Mouse (Mus musculus) lung, embryonic 16.5 days (tissue): ENCODE measurements around the gene Tbc1d15. TPM values are rescaled to one million over a fixed set of nuclear protein-coding genes. Genes with fewer than 3 reads are reported as not detected.

Experiments used
- ATAC-seq: fragments of 200-750 bp; cut with Nextera tagmentation; 2 replicates; pipeline ENCODE4 v1.8.0; 2017; ENCODE audit warnings: low read depth, mild to moderate bottlenecking, moderate library complexity
- H3K27ac ChIP-seq: fragments of 300-500 bp; sonication (generic); 2 replicates; pipeline ENCODE4 v1.5.1; 2014; ENCODE audit warnings: mild to moderate bottlenecking, control low read depth, low read length
- H3K27me3 ChIP-seq: fragments of 300-500 bp; sonication (generic); 2 replicates; pipeline ENCODE4 v1.6.1; 2014; ENCODE audit warnings: low read depth, low read length, mixed read lengths; ENCODE audit not compliant: control insufficient read depth, insufficient read depth
- H3K36me3 ChIP-seq: fragments of 300-500 bp; sonication (generic); 2 replicates; pipeline ENCODE4 v1.6.1; 2014; ENCODE audit warnings: low read length; ENCODE audit not compliant: control insufficient read depth, insufficient read depth
- H3K4me1 ChIP-seq: fragments of 300-500 bp; sonication (generic); replicated peaks from 2 replicates; pipeline ENCODE4 v1.6.1; 2014; ENCODE audit warnings: low read length, mixed read lengths; ENCODE audit not compliant: control insufficient read depth, insufficient read depth
- H3K4me2 ChIP-seq: fragments of 300-500 bp; sonication (generic); 2 replicates; pipeline ENCODE4 v1.6.1; 2014; ENCODE audit warnings: low read depth, low read length, control low read depth
- H3K4me3 ChIP-seq: fragments of 300-500 bp; sonication (generic); 2 replicates; pipeline ENCODE4 v1.5.1; 2014; ENCODE audit warnings: mild to moderate bottlenecking, low read length, control low read depth
- H3K9ac ChIP-seq: fragments of 300-500 bp; sonication (generic); 2 replicates; pipeline ENCODE4 v1.6.1; 2014; ENCODE audit warnings: low read length, control low read depth
- H3K9me3 ChIP-seq: fragments of 300-500 bp; sonication (generic); 2 replicates; pipeline ENCODE4 v1.6.1; 2016; ENCODE audit warnings: low read length; ENCODE audit not compliant: control insufficient read depth
- WGBS: fragments of 180-500 bp; shearing (Covaris S2); extraction: QIAGEN DNeasy Blood & Tissue Kit; methylation state at CpG from one replicate; pipeline ENCODE4 v1.1.7; 2014; 5-methylcytosine and 5-hydroxymethylcytosine counted together
- polyA plus RNA-seq: library from polyadenylated mRNA; unstranded; fragments of >200 nt; fragmentation: Nextera tagmentation; extraction: Ambion mirVana; gene quantifications from 2 replicates; pipeline ENCODE4 v1.2.1, GENCODE M21; 2015

Gene Tbc1d15
- polyA plus RNA-seq, 1 experiment from 2014 or later = 61.9 TPM

DNA sequence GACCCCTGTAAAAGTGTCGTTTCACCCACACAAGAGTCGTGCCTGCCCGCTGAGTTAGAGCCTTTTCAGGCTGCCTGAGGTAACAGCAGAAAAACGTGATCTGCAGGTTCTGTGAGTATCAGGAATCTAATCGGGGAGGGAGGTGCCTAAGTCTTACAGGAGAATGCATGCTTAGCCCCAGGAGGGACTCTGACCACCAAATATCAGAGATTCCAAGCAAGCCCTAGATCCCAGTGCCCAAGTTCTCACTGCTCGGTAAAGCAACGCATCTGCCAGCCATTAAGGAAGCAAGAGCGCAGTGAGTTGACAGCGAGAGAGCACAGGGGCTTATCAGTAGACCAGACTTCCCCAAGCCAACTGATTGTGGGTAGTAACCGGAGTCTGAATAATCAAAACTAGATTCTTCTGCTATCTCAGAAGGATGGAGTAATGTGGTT, 1.1 kb upstream of the Tbc1d15 start:
- peak overlapping the region; percentile 82 for H3K4me2 ChIP-seq
- H3K36me3 ChIP-seq = no peaks in the 10 kb centered on the region
- no peaks in the 10 kb centered on the region for H3K27me3 ChIP-seq
- H3K27ac ChIP-seq = peak overlapping the region; percentile 77
- peaks cover 8% of the 10 kb centered on the region for H3K4me1 ChIP-seq
- no peaks in the 10 kb centered on the region for H3K9me3 ChIP-seq
- WGBS = 2% methylated on average over 10 of the region's 10 CpGs
- peak overlapping the region; percentile 69 for H3K9ac ChIP-seq
- peak; percentile 60 for ATAC-seq
- H3K4me3 ChIP-seq = peak overlapping the region; percentile 78

DNA sequence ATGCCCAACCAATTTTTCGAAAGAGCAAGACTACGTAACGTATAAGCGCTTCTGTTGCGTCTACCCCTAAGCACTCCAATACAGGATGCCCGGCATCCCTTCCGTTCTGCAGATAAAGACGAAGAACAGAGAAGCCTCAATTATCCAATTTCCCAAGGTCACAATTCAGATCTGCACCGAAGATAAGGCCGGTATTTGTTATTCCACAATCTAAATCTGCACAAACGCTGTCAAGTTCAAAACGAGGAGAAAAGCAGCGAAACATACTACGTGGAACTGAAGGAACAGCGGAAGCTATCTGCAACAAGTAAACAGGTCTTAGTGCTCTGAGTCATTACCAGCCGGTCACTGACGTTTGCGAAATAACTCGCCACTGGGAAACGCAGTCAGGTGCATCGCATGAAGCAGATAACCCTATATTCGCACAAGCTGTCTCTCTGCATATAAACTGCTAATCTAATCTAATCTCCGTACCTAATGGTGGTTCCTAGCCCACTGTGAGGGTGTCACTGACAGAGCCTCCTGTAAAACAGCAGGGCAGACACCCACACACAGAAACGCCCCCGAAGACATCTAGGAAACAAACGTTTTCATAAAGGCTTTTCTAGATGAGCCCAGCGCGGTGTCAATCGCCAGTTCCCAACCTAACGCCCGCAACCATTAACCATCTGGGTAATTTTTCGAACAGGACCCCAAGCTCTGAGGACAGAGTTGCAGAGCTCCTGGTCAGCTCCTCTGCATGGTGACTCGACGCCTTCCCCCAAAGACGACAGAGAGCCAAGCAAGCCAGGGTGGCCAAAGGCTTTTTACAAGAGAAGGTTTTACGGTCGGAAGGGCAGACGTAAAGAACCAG, 806 bp downstream of the Tbc1d15 start:
- H3K27ac ChIP-seq = peak overlapping the region; percentile 32; the same call in 1 of the 2 replicates
- peak overlapping the region; percentile 81 for H3K4me2 ChIP-seq
- H3K4me3 ChIP-seq = peak overlapping the region; percentile 78
- no peak for ATAC-seq
- peak overlapping the region; percentile 87 for H3K9ac ChIP-seq
- 23% methylated on average over 33 of the region's 38 CpGs for WGBS
- H3K4me1 ChIP-seq = peaks cover 8% of the 10 kb centered on the region
- H3K27me3 ChIP-seq = no peaks in the 10 kb centered on the region
- H3K9me3 ChIP-seq = no peaks in the 10 kb centered on the region
- H3K36me3 ChIP-seq = no peaks in the 10 kb centered on the region

- no peaks in the 10 kb centered on the region for H3K27me3 ChIP-seq
- H3K9ac ChIP-seq = no peak overlapping the region
- peaks cover 8% of the 10 kb centered on the region for H3K4me1 ChIP-seq
- no peak for ATAC-seq
- no peak overlapping the region for H3K4me3 ChIP-seq
- no peak overlapping the region for H3K27ac ChIP-seq
- WGBS = 47% methylated on average over 7 of the region's 7 CpGs
- H3K36me3 ChIP-seq = no peaks in the 10 kb centered on the region
- no peak overlapping the region for H3K4me2 ChIP-seq
- H3K9me3 ChIP-seq = no peaks in the 10 kb centered on the region
Observed at GRCm38 (mm10) chr10:115248041-115248440, 3.2 kb downstream of the Tbc1d15 start.

DNA sequence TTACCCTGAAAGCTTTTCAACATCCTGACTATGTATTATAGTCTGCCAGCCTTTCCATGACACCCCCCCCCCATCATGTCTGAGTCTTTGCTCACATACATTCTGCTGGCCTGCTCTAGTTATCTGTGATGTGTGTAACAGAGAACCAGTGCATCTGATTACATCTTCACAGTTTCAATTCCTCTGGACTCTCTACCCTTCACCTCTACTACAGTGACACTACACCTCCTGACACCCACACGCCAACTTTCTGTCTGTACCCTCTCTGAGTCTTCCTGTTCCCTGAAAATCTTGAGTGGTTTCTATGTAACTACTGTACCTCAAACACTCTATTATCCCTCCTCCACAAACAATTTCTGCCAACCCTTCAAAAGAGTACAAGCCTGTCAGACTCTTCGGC, 5.8 kb downstream of the Tbc1d15 start:
- peaks cover 16% of the 10 kb centered on the region for H3K4me1 ChIP-seq
- WGBS = 77% methylated on average over 2 of the region's 2 CpGs
- H3K4me3 ChIP-seq = no peak overlapping the region
- ATAC-seq = no peak
- H3K4me2 ChIP-seq = no peak overlapping the region
- H3K36me3 ChIP-seq = no peaks in the 10 kb centered on the region
- no peaks in the 10 kb centered on the region for H3K9me3 ChIP-seq
- H3K27ac ChIP-seq = no peak overlapping the region
- H3K9ac ChIP-seq = no peak overlapping the region
- no peaks in the 10 kb centered on the region for H3K27me3 ChIP-seq

DNA sequence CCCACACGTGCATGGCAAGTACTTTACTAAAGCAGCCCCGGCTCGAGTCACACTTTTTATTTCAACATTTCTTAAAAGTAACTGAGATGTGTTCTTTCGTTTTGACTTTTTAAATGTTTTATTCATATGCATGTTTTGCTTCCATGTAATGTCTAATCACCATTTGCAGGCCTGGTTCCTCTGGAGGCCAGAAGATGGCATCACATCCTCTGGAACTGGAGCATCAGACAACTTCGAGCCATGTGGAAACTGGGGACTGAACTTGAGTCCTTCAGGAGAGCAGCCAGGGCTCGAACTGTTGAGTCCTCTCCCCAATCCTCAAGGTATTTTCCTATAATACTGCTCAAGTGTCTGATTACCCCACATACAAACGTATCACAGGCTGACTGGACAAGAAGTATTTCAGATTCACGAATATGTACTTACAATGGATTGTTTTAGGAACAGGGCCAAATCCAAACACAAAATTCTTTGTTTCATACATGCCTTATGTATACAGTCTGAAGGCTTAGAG, 10.1 kb downstream of the Tbc1d15 start:
- H3K27me3 ChIP-seq = no peaks in the 10 kb centered on the region
- H3K27ac ChIP-seq = no peak overlapping the region
- H3K9ac ChIP-seq = no peak overlapping the region
- WGBS = 53% methylated on average over 8 of the region's 8 CpGs
- H3K9me3 ChIP-seq = no peaks in the 10 kb centered on the region
- H3K4me2 ChIP-seq = no peak overlapping the region
- H3K36me3 ChIP-seq = peaks cover 10% of the 10 kb centered on the region
- H3K4me1 ChIP-seq = peaks cover 8% of the 10 kb centered on the region
- ATAC-seq = peak; percentile 31; the same call in 1 of the 2 replicates
- H3K4me3 ChIP-seq = no peak overlapping the region

DNA sequence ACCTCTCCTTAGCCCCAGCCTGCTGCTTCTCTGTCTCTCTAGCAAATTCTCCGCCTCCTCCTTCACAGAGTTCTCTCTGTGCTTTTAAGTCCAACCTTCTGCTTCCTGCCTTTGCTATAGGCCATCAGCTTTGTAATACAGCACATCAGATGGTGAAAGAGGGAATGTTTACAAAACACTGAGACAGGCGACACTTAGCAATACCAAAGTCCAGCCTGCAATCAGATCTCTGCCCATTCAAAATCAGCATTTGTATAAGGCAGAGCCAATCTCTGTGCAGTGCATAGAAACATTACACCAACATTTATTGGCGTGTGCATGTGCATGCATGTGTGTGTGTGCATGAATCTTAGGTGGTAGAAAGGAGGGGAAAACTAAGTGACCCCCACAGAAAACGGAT, 13.3 kb downstream of the Tbc1d15 start:
- WGBS = 74% methylated on average over 4 of the region's 4 CpGs
- no peak overlapping the region for H3K9ac ChIP-seq
- peaks cover 13% of the 10 kb centered on the region for H3K36me3 ChIP-seq
- H3K9me3 ChIP-seq = no peaks in the 10 kb centered on the region
- no peak overlapping the region for H3K4me3 ChIP-seq
- no peak overlapping the region for H3K27ac ChIP-seq
- no peak overlapping the region for H3K4me2 ChIP-seq
- no peaks in the 10 kb centered on the region for H3K27me3 ChIP-seq
- peaks cover 8% of the 10 kb centered on the region for H3K4me1 ChIP-seq
- ATAC-seq = no peak

GRCm38 (mm10) chr10:115236733-115237132, 14.5 kb downstream of the Tbc1d15 start:
- Histone ChIP-seq H3K9ac (no peak overlapping the region), H3K9me3 (no peaks in the 10 kb centered on the region), H3K27ac (no peak overlapping the region), H3K36me3 (peaks cover 16% of the 10 kb centered on the region), H3K4me2 (no peak overlapping the region), H3K4me3 (no peak overlapping the region), H3K27me3 (no peaks in the 10 kb centered on the region), H3K4me1 (peaks cover under 1% of the 10 kb centered on the region)
- ATAC-seq = no peak
- 73% methylated on average over 4 of the region's 4 CpGs for WGBS

DNA sequence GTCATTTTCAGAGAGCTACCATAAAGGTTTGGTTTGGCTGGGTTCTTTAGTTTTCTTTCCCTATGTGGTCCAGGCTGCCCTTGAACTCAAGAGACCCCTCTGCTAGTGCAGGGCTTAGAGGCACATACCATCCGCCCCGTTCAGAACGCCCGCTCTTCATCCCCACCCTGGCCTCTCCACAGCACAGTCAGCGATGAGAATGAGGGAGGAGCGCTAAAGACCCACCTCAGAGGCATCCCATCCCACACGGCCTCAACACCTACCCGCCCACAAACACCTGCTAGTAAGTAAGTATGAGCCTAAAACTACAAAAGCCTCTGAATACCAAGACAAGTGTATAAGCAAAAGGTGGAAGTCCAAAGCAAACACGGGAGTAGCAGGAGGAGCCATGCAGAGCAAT, 15.8 kb downstream of the Tbc1d15 start:
- no peaks in the 10 kb centered on the region for H3K9me3 ChIP-seq

DNA sequence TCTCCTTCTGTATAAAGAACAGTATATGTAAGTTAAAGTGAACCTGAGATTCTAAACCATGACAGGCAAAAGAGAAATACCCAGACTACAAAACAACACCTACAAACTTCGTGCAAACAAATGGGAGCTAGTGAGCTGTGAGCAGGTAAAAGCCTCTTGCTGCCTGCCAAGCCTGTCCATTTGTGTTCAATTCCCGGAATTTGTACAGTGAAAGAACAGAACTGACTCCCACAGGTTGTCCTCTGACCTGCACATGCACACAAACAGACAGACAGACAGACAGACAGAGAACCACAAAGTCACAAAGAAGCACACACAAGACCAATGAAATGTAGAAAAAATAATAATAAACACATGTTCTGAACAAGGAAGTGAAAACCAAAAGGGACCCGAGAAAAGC, 17.5 kb downstream of the Tbc1d15 start:
- no peak overlapping the region for H3K27ac ChIP-seq
- H3K4me3 ChIP-seq = no peak overlapping the region
- peaks cover 18% of the 10 kb centered on the region for H3K36me3 ChIP-seq
- no peaks in the 10 kb centered on the region for H3K27me3 ChIP-seq
- H3K4me1 ChIP-seq = no peaks in the 10 kb centered on the region
- 84% methylated on average over 3 of the region's 3 CpGs for WGBS
- ATAC-seq = no peak
- no peak overlapping the region for H3K4me2 ChIP-seq
- H3K9ac ChIP-seq = no peak overlapping the region
- no peaks in the 10 kb centered on the region for H3K9me3 ChIP-seq

More for the DNA sequence above, 15.8 kb downstream of the Tbc1d15 start:
- Histone ChIP-seq H3K4me1 (no peaks in the 10 kb centered on the region), H3K4me3 (no peak overlapping the region), H3K27me3 (no peaks in the 10 kb centered on the region), H3K4me2 (no peak overlapping the region), H3K27ac (no peak overlapping the region), H3K36me3 (peaks cover 21% of the 10 kb centered on the region), H3K9ac (no peak overlapping the region)
- ATAC-seq = no peak
- WGBS = 86% methylated on average over 9 of the region's 9 CpGs
